Mouse (Mus musculus): ENCODE results near the gene AC161166.1. TPM values are rescaled to one million over a fixed set of nuclear protein-coding genes. Genes with fewer than 3 reads are reported as not detected.

AC161166.1 gene
- polyA plus RNA-seq, 1 experiment from 2014 or later: 0.29 TPM

- Histone ChIP-seq H3K4me1 (ENCODE audit: control insufficient read depth, insufficient read depth, low read length) (no peaks in the 10 kb centered on the region), H3K27me3 (ENCODE audit: control insufficient read depth, insufficient read depth, low read length) (no peaks in the 10 kb centered on the region), H3K36me3 (ENCODE audit: control insufficient read depth, insufficient read depth, low read length) (peaks cover 8% of the 10 kb centered on the region), H3K27ac (ENCODE audit: low read length) (no peak overlapping the region), H3K4me2 (replicated peaks; ENCODE audit: low read depth, low read length) (no peak overlapping the region), H3K4me3 (ENCODE audit: low read depth, low read length) (no peak overlapping the region), H3K9ac (replicated peaks; ENCODE audit: low read depth, low read length) (no peak overlapping the region), H3K9me3 (ENCODE audit: control insufficient read depth, low read depth, low read length) (no peaks in the 10 kb centered on the region)
- 83% methylated on average over 4 of the region's 4 CpGs for WGBS
- no peak for ATAC-seq (ENCODE audit: insufficient number of reproducible peaks, insufficient read depth, low FRiP score, low read depth)
These were observed 27.4 kb upstream of the AC161166.1 start for GRCm38 (mm10) chr7:24539686-24540085.

DNA sequence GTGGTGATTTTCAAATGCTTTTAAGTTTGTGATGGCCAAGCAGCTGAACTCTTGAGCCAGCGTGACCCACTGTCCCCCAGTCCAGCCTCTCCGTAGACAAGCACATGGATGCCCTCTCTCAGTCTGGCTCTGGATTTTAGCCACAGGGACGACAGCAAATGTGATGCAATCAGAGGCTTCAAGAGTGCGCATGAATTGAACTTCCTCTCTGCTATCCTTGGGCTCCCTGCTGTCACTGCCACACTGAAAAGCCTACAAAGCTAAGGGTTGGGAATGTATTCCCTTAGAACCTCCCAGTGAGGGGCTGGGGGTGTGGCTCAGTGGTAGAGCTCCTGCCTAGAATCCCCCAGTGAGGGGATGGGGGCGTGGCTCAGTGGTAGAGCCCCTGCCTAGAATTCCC lies 26.4 kb upstream of the AC161166.1 start:
- H3K36me3 ChIP-seq (ENCODE audit: control insufficient read depth, insufficient read depth, low read length): peaks cover 14% of the 10 kb centered on the region
- H3K4me3 ChIP-seq (ENCODE audit: low read depth, low read length): no peak overlapping the region
- no peak overlapping the region for H3K4me2 ChIP-seq (replicated peaks; ENCODE audit: low read depth, low read length)
- WGBS: 76% methylated on average over 5 of the region's 5 CpGs
- ATAC-seq (ENCODE audit: insufficient number of reproducible peaks, insufficient read depth, low FRiP score, low read depth): no peak
- no peak overlapping the region for H3K9ac ChIP-seq (replicated peaks; ENCODE audit: low read depth, low read length)
- no peaks in the 10 kb centered on the region for H3K4me1 ChIP-seq (ENCODE audit: control insufficient read depth, insufficient read depth, low read length)
- no peaks in the 10 kb centered on the region for H3K27me3 ChIP-seq (ENCODE audit: control insufficient read depth, insufficient read depth, low read length)
- H3K27ac ChIP-seq (ENCODE audit: low read length): no peak overlapping the region
- H3K9me3 ChIP-seq (ENCODE audit: control insufficient read depth, low read depth, low read length): no peaks in the 10 kb centered on the region

GRCm38 (mm10) chr7:24538154-24538553 lies 25.9 kb upstream of the AC161166.1 start:
- no peak for ATAC-seq (ENCODE audit: insufficient number of reproducible peaks, insufficient read depth, low FRiP score, low read depth)
- no peak overlapping the region for H3K27ac ChIP-seq (ENCODE audit: low read length)
- H3K4me3 ChIP-seq (ENCODE audit: low read depth, low read length): no peak overlapping the region
- H3K4me1 ChIP-seq (ENCODE audit: control insufficient read depth, insufficient read depth, low read length): no peaks in the 10 kb centered on the region
- H3K9me3 ChIP-seq (ENCODE audit: control insufficient read depth, low read depth, low read length): no peaks in the 10 kb centered on the region
- no peak overlapping the region for H3K9ac ChIP-seq (replicated peaks; ENCODE audit: low read depth, low read length)
- no peaks in the 10 kb centered on the region for H3K27me3 ChIP-seq (ENCODE audit: control insufficient read depth, insufficient read depth, low read length)
- 35% methylated on average over 5 of the region's 5 CpGs for WGBS
- peaks cover 20% of the 10 kb centered on the region for H3K36me3 ChIP-seq (ENCODE audit: control insufficient read depth, insufficient read depth, low read length)
- no peak overlapping the region for H3K4me2 ChIP-seq (replicated peaks; ENCODE audit: low read depth, low read length)

GRCm38 (mm10) chr7:24537591-24537990 lies 25.3 kb upstream of the AC161166.1 start:
- H3K9ac ChIP-seq (replicated peaks; ENCODE audit: low read depth, low read length): no peak overlapping the region
- peaks cover 21% of the 10 kb centered on the region for H3K36me3 ChIP-seq (ENCODE audit: control insufficient read depth, insufficient read depth, low read length)
- WGBS: 75% methylated on average over 5 of the region's 5 CpGs
- H3K4me3 ChIP-seq (ENCODE audit: low read depth, low read length): no peak overlapping the region
- no peak overlapping the region for H3K27ac ChIP-seq (ENCODE audit: low read length)
- H3K9me3 ChIP-seq (ENCODE audit: control insufficient read depth, low read depth, low read length): no peaks in the 10 kb centered on the region
- no peak overlapping the region for H3K4me2 ChIP-seq (replicated peaks; ENCODE audit: low read depth, low read length)
- no peaks in the 10 kb centered on the region; the same call in 1 of the 2 replicates for H3K4me1 ChIP-seq (ENCODE audit: control insufficient read depth, insufficient read depth, low read length)
- ATAC-seq (ENCODE audit: insufficient number of reproducible peaks, insufficient read depth, low FRiP score, low read depth): no peak
- no peaks in the 10 kb centered on the region for H3K27me3 ChIP-seq (ENCODE audit: control insufficient read depth, insufficient read depth, low read length)

- WGBS: 79% methylated on average over 4 of the region's 4 CpGs
- H3K4me2 ChIP-seq (replicated peaks; ENCODE audit: low read depth, low read length): no peak overlapping the region
These were observed 24.8 kb upstream of the AC161166.1 start for GRCm38 (mm10) chr7:24537081-24537480.

DNA sequence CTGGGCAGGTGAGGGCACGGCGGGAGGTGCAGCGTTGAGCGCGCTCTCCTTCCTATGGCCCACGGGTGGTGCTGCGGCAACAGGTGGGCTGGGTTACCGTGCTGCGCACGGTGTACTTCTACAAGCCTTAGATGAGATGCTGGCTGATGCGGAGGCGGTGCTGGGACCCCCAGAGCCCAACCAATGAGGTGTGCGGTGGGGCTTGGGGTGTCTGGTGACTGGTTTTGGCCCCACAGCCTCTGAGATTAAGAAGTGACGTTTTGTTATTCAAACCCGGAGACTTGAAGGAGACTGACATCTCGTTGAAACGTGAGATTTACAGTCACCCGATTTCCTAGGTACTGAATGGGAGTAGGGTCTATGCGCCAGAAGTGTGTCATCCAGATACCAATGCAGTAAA lies 22.0 kb upstream of the AC161166.1 start:
- Histone ChIP-seq H3K4me1 (ENCODE audit: control insufficient read depth, insufficient read depth, low read length) (peaks cover 12% of the 10 kb centered on the region; the same call in 1 of the 2 replicates), H3K4me2 (replicated peaks; ENCODE audit: low read depth, low read length) (no peak overlapping the region)
- 50% methylated on average over 19 of the region's 19 CpGs for WGBS

More at GRCm38 (mm10) chr7:24537081-24537480, 24.8 kb upstream of the AC161166.1 start:
- Histone ChIP-seq H3K4me3 (ENCODE audit: low read depth, low read length) (no peak overlapping the region), H3K4me1 (ENCODE audit: control insufficient read depth, insufficient read depth, low read length) (peaks cover 5% of the 10 kb centered on the region; the same call in 1 of the 2 replicates), H3K9me3 (ENCODE audit: control insufficient read depth, low read depth, low read length) (no peaks in the 10 kb centered on the region), H3K27ac (ENCODE audit: low read length) (no peak overlapping the region), H3K27me3 (ENCODE audit: control insufficient read depth, insufficient read depth, low read length) (no peaks in the 10 kb centered on the region), H3K36me3 (ENCODE audit: control insufficient read depth, insufficient read depth, low read length) (peaks cover 21% of the 10 kb centered on the region), H3K9ac (replicated peaks; ENCODE audit: low read depth, low read length) (no peak overlapping the region)
- no peak for ATAC-seq (ENCODE audit: insufficient number of reproducible peaks, insufficient read depth, low FRiP score, low read depth)

DNA sequence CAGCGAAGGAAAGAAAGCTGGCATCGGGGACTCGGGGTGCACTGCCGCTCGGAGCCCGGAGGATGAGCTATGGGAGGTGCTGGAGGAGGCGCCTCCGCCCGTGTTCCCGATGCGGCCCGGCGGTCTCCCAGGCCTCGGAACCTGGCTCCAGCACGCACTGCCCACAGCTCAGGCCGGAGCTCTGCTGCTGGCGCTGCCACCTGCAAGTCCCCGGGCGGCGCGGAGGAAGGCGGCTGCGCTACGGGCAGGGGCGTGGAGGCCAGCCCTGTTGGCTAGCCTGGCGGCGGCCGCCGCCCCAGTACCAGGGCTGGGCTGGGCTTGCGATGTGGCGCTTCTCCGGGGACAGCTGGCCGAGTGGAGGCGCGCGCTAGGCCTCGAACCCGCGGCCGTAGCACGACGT lies 21.6 kb upstream of the AC161166.1 start:
- Histone ChIP-seq H3K4me2 (replicated peaks; ENCODE audit: low read depth, low read length) (no peak overlapping the region), H3K27me3 (ENCODE audit: control insufficient read depth, insufficient read depth, low read length) (no peaks in the 10 kb centered on the region), H3K9me3 (ENCODE audit: control insufficient read depth, low read depth, low read length) (no peaks in the 10 kb centered on the region), H3K4me1 (ENCODE audit: control insufficient read depth, insufficient read depth, low read length) (peaks cover 12% of the 10 kb centered on the region; the same call in 1 of the 2 replicates), H3K27ac (ENCODE audit: low read length) (no peak overlapping the region), H3K4me3 (ENCODE audit: low read depth, low read length) (no peak overlapping the region), H3K9ac (replicated peaks; ENCODE audit: low read depth, low read length) (no peak overlapping the region; the same call in 1 of the 2 replicates), H3K36me3 (ENCODE audit: control insufficient read depth, insufficient read depth, low read length) (peaks cover 21% of the 10 kb centered on the region)
- no peak for ATAC-seq (ENCODE audit: insufficient number of reproducible peaks, insufficient read depth, low FRiP score, low read depth)
- WGBS: 42% methylated on average over 42 of the region's 42 CpGs

More for the DNA sequence above, 22.0 kb upstream of the AC161166.1 start:
- Histone ChIP-seq H3K9me3 (ENCODE audit: control insufficient read depth, low read depth, low read length) (no peaks in the 10 kb centered on the region), H3K36me3 (ENCODE audit: control insufficient read depth, insufficient read depth, low read length) (peaks cover 21% of the 10 kb centered on the region), H3K4me3 (ENCODE audit: low read depth, low read length) (no peak overlapping the region), H3K27ac (ENCODE audit: low read length) (no peak overlapping the region), H3K27me3 (ENCODE audit: control insufficient read depth, insufficient read depth, low read length) (no peaks in the 10 kb centered on the region), H3K9ac (replicated peaks; ENCODE audit: low read depth, low read length) (no peak overlapping the region)
- ATAC-seq (ENCODE audit: insufficient number of reproducible peaks, insufficient read depth, low FRiP score, low read depth): no peak

- Histone ChIP-seq H3K4me1 (ENCODE audit: control insufficient read depth, insufficient read depth, low read length) (peaks cover 12% of the 10 kb centered on the region; the same call in 1 of the 2 replicates), H3K4me3 (ENCODE audit: low read depth, low read length) (no peak overlapping the region), H3K27ac (ENCODE audit: low read length) (no peak overlapping the region), H3K4me2 (replicated peaks; ENCODE audit: low read depth, low read length) (no peak overlapping the region), H3K36me3 (ENCODE audit: control insufficient read depth, insufficient read depth, low read length) (peaks cover 21% of the 10 kb centered on the region), H3K9ac (replicated peaks; ENCODE audit: low read depth, low read length) (no peak overlapping the region), H3K27me3 (ENCODE audit: control insufficient read depth, insufficient read depth, low read length) (no peaks in the 10 kb centered on the region), H3K9me3 (ENCODE audit: control insufficient read depth, low read depth, low read length) (no peaks in the 10 kb centered on the region)
- 79% methylated on average over 28 of the region's 28 CpGs for WGBS
- no peak for ATAC-seq (ENCODE audit: insufficient number of reproducible peaks, insufficient read depth, low FRiP score, low read depth)
These were observed 20.8 kb upstream of the AC161166.1 start for GRCm38 (mm10) chr7:24533031-24533571.
